In genomic region chr11:79145283-79146265, GRCm38 (mm10) we compare ENCODE assay signal across 8 mouse cellular contexts. TPM values are rescaled to one million over a fixed set of nuclear protein-coding genes. Genes with fewer than 3 reads are reported as not detected.
DNase-seq lines count a peak whose midpoint lies in the region; ATAC-seq and TF ChIP-seq lines count a peak whose summit lies in the region.

No protein-coding gene starts in this region.

- peak; percentile 35 for DNase-seq in layer of hippocampus, adult 11-12 months (ENCODE audit: low spot score)
- no peak for DNase-seq in layer of hippocampus, postnatal 14 days (ENCODE audit: low spot score in 2 of 2)
- DNase-seq in G1E (ENCODE audit: low spot score) (no peak), liver (peak; percentile 29)
- DNase-seq in embryonic facial prominence, embryonic 10.5 days (ENCODE audit: low spot score): no peak
- peak; percentile 58 to 63 for DNase-seq in heart, postnatal 14 days

- H3K9me3 ChIP-seq in G1E (replicated peaks): no peaks in the 10 kb centered on the region
- H3K9me3 ChIP-seq in embryonic facial prominence, embryonic 10.5 days: no peaks in the 10 kb centered on the region

- H3K27me3 ChIP-seq in G1E (ENCODE audit: insufficient read depth, low read length) (peaks cover 50% of the 10 kb centered on the region), myocyte (ENCODE audit: control insufficient read depth, insufficient read depth, insufficient read length) (no peaks in the 10 kb centered on the region)
- peaks cover 8% of the 10 kb centered on the region; the same call in 1 of the 2 replicates for H3K27me3 ChIP-seq in embryonic facial prominence, embryonic 10.5 days (replicated peaks; ENCODE audit: low read depth, poor library complexity, severe bottlenecking)

- intact Hi-C loops in heart, postnatal 14 days (cut with DNase I): loop anchor here (2.0 to 5.0 kb wide), 3 partner anchors 49 to 115 kb away; no protein-coding TSS in a partner anchor

- no peak for ATAC-seq in G1E (ENCODE audit: extremely low read depth, insufficient number of reproducible peaks, low FRiP score, poor library complexity, severe bottlenecking)
- no peak for ATAC-seq in inflammation-experienced regulatory T-cells, adult 6 months

- H3K4me3 ChIP-seq in G1E (ENCODE audit: low read depth, low read length) (peak overlapping the region; percentile 72), myocyte (peak overlapping the region; percentile 89)
- peak overlapping the region; percentile 84 for H3K4me3 ChIP-seq in embryonic facial prominence, embryonic 10.5 days

- peaks cover 36% of the 10 kb centered on the region for H3K4me1 ChIP-seq in G1E (ENCODE audit: insufficient read depth, low read depth, low read length)
- peaks cover 44% of the 10 kb centered on the region for H3K4me1 ChIP-seq in embryonic facial prominence, embryonic 10.5 days

- peak overlapping the region; percentile 41 for H3ac ChIP-seq in myocyte (ENCODE audit: control insufficient read depth, insufficient read length)

- peak overlapping the region; percentile 81 for H3K4me2 ChIP-seq in myocyte (ENCODE audit: low read depth)

- no peak for TF ChIP-seq POLR2A in myocyte (IDR thresholded peaks at IDR 0.05; ENCODE audit: insufficient read length, low read depth)

- WGBS in embryonic facial prominence, embryonic 10.5 days: under 1% methylated on average over 62 of the region's 62 CpGs

- H3K79me2 ChIP-seq in myocyte (ENCODE audit: control insufficient read depth, insufficient read depth): peaks cover 13% of the 10 kb centered on the region

- H3K27ac ChIP-seq in embryonic facial prominence, embryonic 10.5 days (replicated peaks): peak overlapping the region; percentile 91

- H3K36me3 ChIP-seq in G1E (replicated peaks) (no peaks in the 10 kb centered on the region), myocyte (ENCODE audit: control insufficient read depth, insufficient read depth) (no peaks in the 10 kb centered on the region)
- H3K36me3 ChIP-seq in embryonic facial prominence, embryonic 10.5 days (replicated peaks): no peaks in the 10 kb centered on the region

- TF ChIP-seq CTCF in G1E (IDR thresholded peaks at IDR 0.05; ENCODE audit: low read depth, low read length): no peak

TF ChIP-seq in myocyte, 11 proteins besides CTCF, POLR2A, EP300 and RAD21:
- no peak for TF ChIP-seq USF1 (IDR thresholded peaks at IDR 0.05; ENCODE audit: low read depth)
- TF ChIP-seq REST (IDR thresholded peaks at IDR 0.05; ENCODE audit: insufficient read depth, insufficient read length): no peak
- no peak for TF ChIP-seq TCF3 (IDR thresholded peaks at IDR 0.05; ENCODE audit: insufficient read length, low read depth)
- TF ChIP-seq TCF12 (IDR thresholded peaks at IDR 0.05; ENCODE audit: insufficient read depth, poor library complexity, severe bottlenecking): no peak
- TF ChIP-seq CEBPB (IDR thresholded peaks at IDR 0.05; ENCODE audit: insufficient read depth, poor library complexity, severe bottlenecking): no peak
- TF ChIP-seq SRF (IDR thresholded peaks at IDR 0.05; ENCODE audit: control insufficient read depth, insufficient read length, low read depth): no peak
- no peak for TF ChIP-seq MAX (IDR thresholded peaks at IDR 0.05; ENCODE audit: low read depth)
- TF ChIP-seq E2F4 (IDR thresholded peaks at IDR 0.05; ENCODE audit: insufficient read depth): no peak

RNA-seq across cellular contexts. Expression of gene Ksr1, which starts 0.6 kb away (rescaled TPM):
- total RNA-seq in layer of hippocampus, postnatal 14 days (2021): 100 to 1,000 TPM; 154 to 158 TPM
- total RNA-seq in G1E (2014; fragmentation: Nextera tagmentation) (2.9 and 3.8 TPM in 2 replicates), G1E (2017) (3.0 and 3.3 TPM in 2 replicates)
- polyA plus RNA-seq in G1E (2012) (9.0 and 11.8 TPM in 2 replicates), myocyte (2012; fragmentation: generic; extraction: Trizol) (20.6 TPM)
- polyA plus RNA-seq in embryonic facial prominence, embryonic 10.5 days (2016; fragmentation: Nextera tagmentation; extraction: Ambion mirVana): 1.0 and 1.5 TPM in 2 replicates
- total RNA-seq in heart, postnatal 14 days (2021): 10 to 100 TPM; 10.2 to 10.7 TPM
- polyA plus RNA-seq in inflammation-experienced regulatory T-cells, adult 6 months (2017; shearing (Covaris generic)): 1 to 10 TPM; 3.6 to 4.6 (median 3.9) TPM

Comparison
In these comparisons a context has a peak if more than half of its experiments do, and no peak if none do; other contexts are left out.
1. DNase-seq: peak in layer of hippocampus, adult 11-12 months (single experiment), heart, postnatal 14 days (2 of 2) and liver (single experiment); none in layer of hippocampus, postnatal 14 days (0 of 2), G1E (single experiment) and embryonic facial prominence, embryonic 10.5 days (single experiment).
2. Peak in every context shown above with its lines, with median percentiles within 50 percentile points of each other: H3K4me3 ChIP-seq.